Mouse (Mus musculus) frontal cortex, adult 2 months (tissue): Measurements from ENCODE around the gene Plekhm3. TPM values are rescaled to one million over a fixed set of nuclear protein-coding genes. Genes with fewer than 3 reads are reported as not detected.

ENCODE experiments used
- DNase-seq, 2 experiments: peaks; one replicate each; pipeline ENCODE4 v3.0.0; 2022; ENCODE audit warnings: low spot score in 1 of 2; ENCODE audit errors: extremely low spot score in 1 of 2
- polyA plus RNA-seq: library from polyadenylated mRNA; depleted of rRNA; stranded (reverse); fragments of >200 nt; gene quantifications from 2 replicates; pipeline ENCODE4 v1.2.3, GENCODE M21; 2012

Gene Plekhm3
- polyA plus RNA-seq, 1 experiment: 15.1 TPM

DNA sequence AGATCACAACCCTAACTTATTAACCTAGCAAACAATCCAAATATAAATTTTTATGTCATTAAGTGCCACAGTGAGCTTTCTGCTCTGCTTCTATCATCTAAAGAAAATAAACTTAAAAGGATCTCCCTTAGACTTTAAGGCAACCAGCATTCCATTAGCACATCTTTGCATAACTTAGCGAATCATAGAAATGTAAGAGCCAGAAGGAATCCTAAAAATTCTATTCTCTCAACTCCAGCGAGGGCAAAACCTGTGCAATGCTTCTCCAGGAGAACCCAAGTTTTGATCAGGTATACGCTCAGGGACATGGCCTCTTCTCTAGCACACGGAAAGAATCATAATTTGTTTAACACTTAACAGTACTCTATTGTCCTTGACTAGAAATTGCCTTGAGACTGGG is 27.0 kb downstream of the Plekhm3 start:
- no peak for DNase-seq

GRCm38 (mm10) chr1:64928542-64928941 is 28.1 kb downstream of the Plekhm3 start:
- DNase-seq: no peak

- DNase-seq: peak in 1 of 2 experiments; percentile 41
Observed at GRCm38 (mm10) chr1:64927437-64928274, 29.0 kb downstream of the Plekhm3 start.

DNA sequence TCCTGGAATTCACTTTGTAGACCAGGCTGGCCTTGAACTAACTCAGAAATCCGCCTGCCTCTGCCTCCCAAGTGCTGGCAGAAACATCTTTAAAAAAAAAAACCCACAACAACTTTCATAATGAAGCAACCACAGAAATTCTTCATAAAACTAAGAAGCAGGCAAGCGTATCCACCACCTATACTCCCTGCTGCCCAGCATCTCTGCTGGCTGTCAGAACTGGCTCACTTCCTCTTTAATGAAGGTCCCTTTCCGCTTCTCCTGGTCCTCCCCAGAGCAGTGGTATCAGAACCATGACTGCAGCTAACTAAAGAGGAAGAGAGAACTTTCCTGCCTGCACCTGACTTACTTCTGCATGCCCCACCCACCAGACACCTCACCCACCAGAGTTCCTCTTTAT is 31.0 kb downstream of the Plekhm3 start:
- no peak for DNase-seq

DNA sequence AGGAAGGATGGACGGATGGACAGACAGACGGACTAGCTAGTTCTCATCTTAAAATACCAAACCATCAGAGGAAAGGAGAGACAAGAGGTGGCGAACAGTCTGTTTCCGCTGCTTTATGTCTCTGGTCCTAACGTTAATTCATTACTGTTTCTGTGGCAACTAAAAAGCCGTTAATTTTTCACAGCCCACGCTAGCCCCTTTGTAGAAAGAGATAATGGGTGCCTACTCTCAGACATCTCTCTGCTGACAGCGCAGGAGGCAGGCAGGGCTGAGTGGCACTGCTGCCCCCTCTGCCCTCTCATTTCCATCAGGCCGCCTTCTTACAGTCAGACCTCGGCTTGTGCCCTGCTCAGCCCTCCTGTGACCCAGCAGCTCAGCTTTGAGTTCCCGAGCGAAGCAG is 32.3 kb downstream of the Plekhm3 start:
- DNase-seq: no peak

GRCm38 (mm10) chr1:64918810-64919528 is 37.7 kb downstream of the Plekhm3 start:
- peak; percentile 52 to 81 for DNase-seq

DNA sequence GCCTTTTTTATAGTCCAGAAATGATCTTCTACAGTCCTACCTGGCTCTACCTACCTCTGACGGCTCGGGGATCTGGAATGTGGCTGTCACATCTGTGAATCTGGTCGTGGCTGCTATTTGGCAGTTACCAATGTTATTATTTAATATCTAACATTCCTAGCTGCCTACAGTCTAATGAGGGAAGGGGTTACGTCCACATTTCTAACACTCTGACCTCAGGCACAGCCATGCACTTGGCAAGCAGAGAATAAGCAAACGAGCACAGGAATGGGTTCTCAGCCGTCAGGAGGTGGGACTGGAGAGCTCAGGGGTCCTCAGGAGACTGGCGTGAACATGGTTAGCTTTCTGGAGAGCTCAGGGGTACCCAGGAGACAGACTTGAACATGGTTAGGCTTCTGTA is 38.7 kb downstream of the Plekhm3 start:
- DNase-seq: no peak

DNA sequence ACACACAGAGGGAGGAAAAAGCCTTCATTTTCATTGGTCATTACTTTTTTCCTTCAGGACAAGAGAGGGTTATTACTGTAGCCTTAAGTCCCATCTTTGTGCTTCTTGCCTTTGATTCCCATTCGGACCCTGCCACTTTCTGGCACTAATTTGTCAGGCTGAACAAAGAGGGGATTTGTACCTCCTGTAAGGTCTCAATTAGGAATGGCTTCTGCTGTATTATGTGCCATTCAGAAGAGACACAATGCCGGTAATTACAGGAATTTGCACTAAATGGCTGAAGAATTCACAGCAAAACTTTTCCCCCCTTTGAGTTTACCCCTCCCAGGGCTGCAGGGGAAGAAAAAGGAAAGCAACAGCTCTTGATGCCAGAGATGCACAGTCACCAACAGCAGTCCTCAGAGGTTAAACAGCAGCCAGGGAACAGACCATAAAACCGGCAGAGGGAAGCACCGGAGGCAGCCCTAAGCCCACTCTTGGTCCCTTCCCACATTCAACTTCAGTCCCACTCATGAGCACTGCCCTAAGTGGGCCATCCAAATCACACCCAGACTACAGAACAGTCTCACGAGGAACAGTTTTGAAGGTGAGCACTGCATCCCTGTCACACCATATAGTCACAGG is 39.6 kb downstream of the Plekhm3 start:
- DNase-seq: no peak

- no peak for DNase-seq
Observed at GRCm38 (mm10) chr1:64914356-64914755, 42.3 kb downstream of the Plekhm3 start.

GRCm38 (mm10) chr1:64907740-64908139 is 48.9 kb downstream of the Plekhm3 start:
- DNase-seq: no peak

GRCm38 (mm10) chr1:64906226-64906625 is 50.4 kb downstream of the Plekhm3 start:
- DNase-seq: no peak

DNA sequence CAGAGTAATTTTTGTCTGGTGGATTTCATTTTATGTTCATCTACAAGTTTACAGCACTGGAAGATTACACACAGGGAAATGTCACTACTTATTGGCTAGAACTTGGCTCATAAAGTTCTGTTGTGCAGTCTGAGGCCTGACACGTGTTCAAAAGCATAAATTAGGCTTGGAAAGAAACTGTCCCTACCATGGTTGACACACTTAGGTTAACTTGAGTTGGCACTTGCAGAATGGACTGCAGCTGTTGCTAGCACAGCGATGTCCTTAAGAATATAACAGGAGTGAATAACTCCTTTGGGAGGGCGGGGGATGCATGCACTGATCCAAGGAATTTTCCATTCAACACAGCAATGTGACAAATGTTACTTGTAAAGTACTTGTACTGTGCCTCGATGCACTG is 53.2 kb downstream of the Plekhm3 start:
- DNase-seq: no peak

DNA sequence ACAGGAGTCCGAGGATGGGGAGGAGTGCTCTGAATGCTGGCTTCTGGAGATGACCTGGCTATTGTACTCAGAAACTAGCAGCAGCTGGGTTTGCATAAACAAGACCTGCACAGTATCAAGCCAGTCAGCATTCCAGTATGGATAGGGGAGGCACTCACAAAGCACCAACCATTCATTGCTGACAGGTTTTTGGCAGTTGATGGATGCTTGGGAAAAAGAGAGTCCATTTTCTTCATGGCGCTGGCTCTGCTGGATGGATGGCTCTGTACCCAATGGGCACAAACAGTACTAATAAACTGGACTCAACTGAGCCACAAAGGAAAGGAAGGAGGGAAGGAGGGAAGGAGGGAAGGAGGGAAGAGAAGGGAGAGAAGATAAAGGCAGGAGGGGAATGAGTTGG is 53.8 kb downstream of the Plekhm3 start:
- DNase-seq: no peak

- peak in 1 of 2 experiments; percentile 18 for DNase-seq
Observed at GRCm38 (mm10) chr1:64899763-64900162, 56.9 kb downstream of the Plekhm3 start.

- DNase-seq: no peak
Observed at GRCm38 (mm10) chr1:64897485-64897884, 59.1 kb downstream of the Plekhm3 start.

DNA sequence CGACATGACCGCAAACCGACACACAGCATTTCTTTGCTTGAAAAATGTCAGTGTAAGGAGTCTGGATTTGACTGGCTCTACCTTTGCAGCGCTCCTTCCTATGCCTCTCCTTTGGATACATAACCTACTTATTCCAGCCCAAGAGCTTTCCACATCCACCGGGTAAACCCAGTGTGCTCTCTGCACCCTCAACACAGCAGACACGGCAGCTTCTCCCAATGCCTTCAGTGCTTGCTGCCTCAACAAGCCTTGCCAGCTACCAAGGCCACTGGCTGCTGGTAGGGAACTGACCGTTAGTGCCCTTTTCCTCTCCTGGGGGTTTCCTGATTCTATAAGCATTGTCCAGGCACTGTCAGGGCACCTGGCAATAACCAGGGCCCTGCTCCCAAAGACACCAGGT is 62.8 kb downstream of the Plekhm3 start:
- DNase-seq: no peak

GRCm38 (mm10) chr1:64891332-64891731 is 65.3 kb downstream of the Plekhm3 start:
- DNase-seq: no peak

GRCm38 (mm10) chr1:64887502-64888203 is 69.0 kb downstream of the Plekhm3 start:
- DNase-seq: no peak

DNA sequence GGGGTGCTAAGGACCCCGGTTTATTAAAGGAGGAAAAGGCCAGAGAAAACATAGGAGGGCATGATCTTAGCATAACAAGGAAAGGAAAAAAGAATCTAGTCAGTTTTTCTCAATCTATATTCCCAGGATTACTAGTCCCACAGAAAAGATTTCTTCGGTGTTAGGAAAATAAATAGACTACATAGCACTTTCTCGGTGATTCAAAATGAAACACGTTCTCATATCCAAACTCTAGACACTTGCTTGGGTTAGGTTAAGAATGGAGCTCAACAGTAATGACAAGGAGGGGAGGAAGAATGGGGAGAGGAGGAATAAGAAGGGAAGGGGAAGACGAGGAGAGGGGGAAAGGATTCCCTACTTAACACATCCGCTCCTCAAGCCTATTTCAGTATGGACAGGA is 69.9 kb downstream of the Plekhm3 start:
- no peak for DNase-seq

GRCm38 (mm10) chr1:64885328-64885727 is 71.3 kb downstream of the Plekhm3 start:
- peak in 1 of 2 experiments; percentile 36 for DNase-seq

GRCm38 (mm10) chr1:64884007-64884406 is 72.6 kb downstream of the Plekhm3 start:
- no peak for DNase-seq
